Mouse (Mus musculus) kidney, adult 8-10 months (tissue): Measurements from ENCODE around the gene Gdf5.
A peak's percentile ranks its signal among the peaks of the same experiment; 100 is the strongest.

ENCODE experiments used
- DNase-seq, 2 experiments: peaks; one replicate each; pipeline ENCODE4 v3.0.0; 2022

Gene Gdf5

DNA sequence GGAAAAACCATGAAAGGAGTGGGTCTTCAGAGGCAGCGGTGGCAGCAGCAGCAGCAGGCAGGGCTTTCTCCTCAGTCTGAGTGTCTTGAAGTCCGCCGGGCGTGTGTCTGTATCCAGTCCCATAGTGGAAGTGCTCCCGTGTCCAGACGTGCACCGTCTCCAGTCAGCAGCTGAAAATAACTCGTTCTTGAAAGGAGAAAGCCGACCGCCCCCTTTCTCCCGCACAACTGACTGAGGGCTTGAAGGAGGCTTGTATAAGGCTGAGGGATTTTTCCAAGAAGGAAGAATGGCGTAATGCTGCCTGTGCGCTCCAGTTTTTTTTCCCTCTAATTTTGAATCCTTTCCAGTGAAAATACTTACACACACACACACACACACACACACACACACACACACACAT is at the start of gene Gdf5:
TSS of gene Gdf5 (minus strand) at position 244 of the 400 bp plus-strand sequence.
- no peak for DNase-seq

DNA sequence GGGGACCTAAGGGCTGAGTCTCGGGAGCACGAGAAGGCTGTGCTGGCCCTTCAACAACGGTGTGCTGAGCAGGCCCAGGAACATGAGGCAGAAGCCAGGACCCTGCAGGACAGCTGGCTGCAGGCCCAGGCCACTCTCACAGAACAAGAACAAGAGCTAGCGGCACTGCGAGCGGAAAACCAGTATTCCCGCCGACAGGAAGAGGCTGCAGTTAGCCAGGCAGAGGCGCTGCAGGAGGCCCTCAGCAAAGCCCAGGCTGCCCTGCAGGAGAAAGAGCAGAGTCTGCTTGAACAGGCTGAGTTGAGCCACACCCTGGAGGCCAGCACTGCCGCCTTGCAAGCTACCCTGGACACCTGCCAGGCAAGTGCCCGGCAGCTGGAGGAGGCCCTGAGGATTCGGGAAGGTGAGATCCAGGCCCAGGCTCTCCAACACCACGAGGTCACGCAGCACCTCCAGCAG is 46.7 kb upstream of the Gdf5 start:
- peak; percentile 78 to 83 for DNase-seq

DNA sequence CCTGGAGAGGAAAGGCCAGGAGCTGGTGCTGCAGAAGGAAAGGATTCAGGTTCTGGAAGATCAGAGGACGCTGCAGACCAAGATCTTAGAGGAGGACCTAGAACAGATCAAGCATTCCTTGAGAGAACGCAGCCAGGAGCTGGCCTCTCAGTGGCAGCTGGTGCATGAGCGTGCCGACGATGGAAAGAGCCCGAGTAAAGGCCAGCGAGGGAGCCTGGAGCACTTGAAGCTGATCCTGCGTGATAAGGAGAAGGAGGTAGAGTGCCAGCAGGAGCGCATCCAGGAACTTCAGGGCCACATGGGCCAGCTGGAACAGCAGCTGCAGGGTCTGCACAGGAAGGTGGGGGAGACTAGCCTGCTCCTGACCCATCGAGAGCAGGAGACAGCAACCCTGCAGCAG is 46.0 kb upstream of the Gdf5 start:
- DNase-seq: no peak

DNA sequence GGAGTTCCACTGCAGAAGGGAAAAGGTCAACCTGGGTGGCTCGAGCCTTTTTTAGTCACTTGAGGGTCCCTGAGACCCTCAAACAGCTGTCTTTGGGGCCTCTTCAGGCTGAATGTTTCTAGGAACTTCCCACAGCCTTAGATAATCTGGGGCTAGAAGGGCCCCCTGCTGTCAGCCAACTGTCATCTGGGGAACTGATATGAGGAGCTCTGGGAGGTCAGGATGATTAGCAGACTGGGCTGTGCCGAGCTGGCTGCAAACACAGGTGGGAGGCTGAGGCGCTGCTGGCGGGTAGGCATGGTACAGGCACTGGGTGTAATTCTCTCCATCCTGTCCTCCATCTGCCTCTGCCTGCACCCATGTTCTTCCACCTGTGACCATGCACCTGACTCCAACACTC is 43.9 kb upstream of the Gdf5 start:
- DNase-seq: no peak

DNA sequence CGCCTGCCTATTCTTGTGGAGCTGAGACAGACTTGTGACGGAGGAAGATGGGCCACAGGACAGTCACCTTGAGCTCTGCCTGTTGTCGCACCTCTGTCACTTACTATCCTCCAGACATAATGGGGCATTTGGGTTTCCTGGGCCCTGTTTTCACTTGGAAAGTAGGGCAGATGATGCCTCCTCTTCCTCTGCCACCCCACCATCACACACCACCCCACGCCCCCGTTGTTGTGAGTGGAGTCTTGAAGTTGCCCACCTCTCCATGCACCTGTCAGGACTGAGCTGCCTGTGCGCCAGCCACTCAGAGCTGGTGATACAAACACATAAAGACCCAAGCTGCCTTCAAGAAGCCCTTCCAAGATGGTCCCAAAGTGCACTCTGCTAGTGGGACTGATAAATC is 42.0 kb upstream of the Gdf5 start:
- no peak for DNase-seq

DNA sequence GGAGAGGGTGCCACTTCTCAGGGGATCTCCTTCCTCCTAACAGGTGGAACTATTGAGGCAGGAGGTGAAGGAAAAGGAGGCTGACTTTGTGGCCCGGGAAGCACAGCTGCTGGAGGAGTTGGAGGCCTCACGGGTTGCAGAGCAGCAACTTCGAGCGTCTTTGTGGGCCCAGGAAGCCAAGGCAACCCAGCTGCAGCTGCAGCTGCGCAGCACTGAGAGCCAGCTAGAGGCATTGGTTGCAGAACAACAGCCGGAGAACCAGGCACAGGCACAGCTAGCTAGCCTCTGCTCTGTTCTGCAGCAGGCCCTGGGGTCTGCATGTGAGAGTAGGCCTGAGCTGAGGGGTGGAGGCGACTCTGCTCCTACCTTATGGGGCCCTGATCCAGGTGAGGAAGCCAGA is 40.6 kb upstream of the Gdf5 start:
- DNase-seq: no peak

DNA sequence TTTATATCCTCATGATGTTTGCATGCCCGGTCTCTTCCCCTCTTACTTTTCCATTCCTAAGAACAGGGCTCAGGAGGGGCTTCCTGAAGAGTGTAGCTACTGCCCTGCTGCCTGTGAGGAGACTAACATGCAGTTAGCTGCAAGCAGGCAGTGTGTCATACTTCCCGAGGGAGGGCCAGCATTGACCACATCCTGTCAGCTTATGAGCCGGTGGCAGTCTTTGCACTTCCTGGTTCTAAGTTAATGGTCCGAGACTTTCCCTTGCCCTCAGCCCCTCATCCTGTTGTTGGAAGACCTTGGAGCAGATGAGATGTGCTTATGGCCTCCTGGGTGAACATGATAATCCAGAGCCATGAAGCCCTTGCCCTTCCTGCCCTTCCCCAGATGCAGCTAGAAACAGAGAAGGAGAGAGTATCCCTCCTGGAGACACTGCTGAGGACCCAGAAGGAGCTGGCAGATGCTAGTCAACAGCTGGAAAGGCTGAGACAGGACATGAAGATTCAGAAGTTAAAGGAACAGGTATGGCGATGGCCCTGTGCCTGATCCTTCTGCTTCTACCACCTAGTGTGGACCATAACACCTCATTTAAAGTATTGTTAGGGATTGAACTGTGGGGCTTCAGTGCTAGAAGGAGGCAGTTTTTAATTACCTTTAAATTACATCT is 34.3 kb upstream of the Gdf5 start:
- DNase-seq: peak in 1 of 2 experiments; percentile 35

DNA sequence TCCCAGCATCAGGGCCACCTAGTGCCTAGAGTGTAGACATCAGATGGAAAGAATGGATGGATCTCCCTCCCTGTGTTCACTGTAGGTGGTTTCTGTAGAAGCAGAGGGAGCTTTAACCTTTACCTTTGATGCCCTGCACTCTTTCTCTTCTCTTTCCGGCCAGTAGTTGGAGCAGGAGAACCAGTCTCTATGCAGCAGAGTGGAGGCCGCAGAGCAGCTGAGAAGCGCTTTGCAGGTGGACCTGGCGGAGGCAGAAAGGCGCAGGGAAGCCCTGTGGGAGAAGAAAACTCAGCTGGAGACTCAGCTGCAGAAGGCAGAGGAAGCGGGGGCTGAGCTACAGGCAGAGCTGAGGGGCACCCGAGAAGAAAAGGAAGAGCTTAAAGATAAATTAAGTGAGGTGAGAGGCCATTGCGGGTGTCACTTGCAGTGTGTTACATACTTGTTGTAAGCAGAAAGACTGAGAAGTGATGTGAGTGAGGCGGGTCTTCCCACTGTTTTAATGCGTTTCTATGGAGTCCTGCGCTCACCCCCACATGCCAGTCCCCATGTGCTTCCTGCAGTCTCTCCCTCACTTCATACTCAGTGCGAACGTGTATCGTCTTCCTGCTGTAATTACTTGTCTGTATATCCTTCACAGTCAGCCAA is 29.0 kb upstream of the Gdf5 start:
- DNase-seq: no peak

DNA sequence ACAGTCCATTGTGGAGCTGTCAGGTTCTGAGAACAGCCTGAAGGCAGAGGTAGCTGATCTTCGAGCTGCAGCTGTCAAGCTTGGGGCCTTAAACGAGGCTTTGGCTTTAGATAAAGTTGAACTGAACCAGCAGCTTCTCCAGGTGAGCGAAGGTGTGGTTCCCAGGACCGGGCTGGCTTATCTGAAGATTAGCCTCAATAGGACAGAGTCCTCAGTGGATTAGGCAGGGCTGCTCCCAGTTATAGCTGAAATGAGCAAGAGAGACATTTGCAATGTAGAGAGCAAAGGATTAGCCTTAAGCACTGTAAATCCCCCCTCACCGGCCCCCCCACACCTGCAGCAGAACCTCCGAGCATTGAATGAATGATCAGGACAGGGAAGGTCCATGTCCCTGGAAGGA is 28.2 kb upstream of the Gdf5 start:
- no peak for DNase-seq

DNA sequence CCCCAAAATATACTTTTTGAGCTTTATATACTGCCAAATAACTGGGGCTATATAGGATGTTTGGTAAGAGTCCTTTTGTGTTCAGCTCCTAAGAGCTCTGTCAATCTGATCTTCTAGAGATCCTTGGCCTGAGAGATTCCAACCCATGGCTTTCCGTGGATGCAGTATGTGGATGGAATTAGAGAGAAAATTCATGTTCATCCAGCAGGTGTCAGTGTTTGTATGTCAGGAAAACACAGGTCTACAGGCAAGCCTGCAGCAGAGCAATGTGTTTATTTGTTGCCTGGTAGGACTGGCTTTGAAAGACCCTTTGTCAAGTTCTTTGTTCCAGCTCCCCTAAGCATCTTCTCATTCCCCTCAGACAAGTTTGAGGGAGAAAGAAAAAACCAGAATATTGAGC is 17.8 kb upstream of the Gdf5 start:
- DNase-seq: no peak

DNA sequence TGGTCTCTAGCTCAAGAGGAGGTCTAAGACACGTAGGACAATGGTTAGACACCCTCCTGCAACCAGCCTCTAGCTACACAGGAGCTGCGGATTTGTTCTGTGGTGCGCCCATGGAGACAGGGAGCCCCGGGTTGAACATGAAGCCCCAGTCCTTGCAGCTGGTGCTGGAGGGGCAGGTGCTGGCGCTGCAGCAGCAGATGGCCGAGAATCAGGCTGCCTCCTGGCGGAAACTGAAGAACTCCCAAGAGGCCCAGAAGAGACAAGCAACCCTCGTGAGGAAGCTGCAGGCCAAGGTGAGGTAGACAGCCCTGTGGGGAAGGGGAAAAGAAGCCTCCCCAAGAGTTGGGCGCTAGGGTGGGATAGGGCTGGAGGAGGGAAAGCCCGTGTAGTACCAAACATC is 16.7 kb upstream of the Gdf5 start:
- DNase-seq: no peak

DNA sequence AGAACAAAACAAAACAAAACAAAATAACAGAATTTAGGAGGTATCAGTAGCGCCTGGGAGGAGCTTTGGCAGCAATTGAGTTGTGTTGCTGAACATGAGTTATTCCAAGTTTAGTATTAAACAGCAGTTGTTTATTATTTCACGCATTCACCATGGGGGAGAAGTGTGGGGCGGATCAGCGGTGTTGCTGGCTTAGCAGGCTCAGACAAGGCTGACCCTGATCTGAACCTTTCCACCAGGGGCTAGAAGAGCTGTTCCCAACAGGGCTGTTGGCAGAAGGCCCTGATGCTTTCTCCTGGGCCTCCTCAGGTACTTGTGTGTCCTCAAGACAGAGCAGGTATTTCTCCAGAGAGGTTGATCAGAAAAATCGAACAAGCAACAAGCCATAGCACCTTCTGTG is 14.8 kb upstream of the Gdf5 start:
- DNase-seq: peak; percentile 54 to 60

DNA sequence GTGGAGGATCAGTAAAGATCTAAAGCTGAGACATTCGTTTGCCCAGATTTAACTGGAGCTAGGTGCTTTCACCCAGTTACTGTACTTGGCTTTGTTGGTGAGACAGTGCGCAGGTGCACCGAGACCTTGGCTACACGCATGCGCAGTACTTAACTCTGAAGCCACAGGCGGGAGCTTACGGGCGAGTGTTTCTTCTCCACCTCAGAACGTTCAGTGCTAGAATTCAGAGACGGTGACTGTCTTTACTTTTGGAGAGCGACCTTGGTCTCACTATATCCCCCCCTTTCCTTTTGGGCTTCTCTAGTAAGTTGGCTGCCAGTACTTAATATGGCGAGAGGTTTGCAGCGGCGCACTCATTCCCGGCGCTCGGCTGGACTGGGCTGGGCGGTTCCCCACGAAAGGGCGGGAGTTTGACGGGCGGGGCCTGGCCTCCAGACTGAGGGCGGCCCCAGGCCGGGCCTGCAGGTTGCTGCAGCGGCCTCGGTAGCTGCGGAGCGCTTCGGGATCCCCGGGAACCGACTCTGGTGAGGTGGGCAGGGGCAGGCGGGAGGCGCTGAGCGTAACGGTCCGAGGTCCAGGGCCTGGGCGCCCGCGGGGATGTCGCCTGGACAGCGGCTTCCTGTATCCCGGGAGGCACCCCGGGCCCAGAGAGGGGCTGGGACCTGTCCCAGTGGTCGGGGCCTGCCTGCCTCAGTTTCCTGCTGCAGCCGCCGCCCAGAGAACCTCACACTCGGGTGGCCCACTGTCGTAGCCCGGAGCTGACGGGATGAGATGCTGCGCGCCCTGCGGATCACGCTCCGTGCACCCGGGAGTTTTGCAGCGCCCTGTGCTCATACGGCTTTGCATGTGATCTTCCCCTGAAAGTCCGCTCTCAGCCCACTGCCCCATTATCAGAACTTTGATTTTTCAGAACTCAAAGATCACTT is 11.2 kb upstream of the Gdf5 start, which contains the start of gene Cep250:
TSS of gene Cep250 (plus strand) at position 325 of the 926 bp plus-strand sequence.
- DNase-seq: peak; percentile 90

DNA sequence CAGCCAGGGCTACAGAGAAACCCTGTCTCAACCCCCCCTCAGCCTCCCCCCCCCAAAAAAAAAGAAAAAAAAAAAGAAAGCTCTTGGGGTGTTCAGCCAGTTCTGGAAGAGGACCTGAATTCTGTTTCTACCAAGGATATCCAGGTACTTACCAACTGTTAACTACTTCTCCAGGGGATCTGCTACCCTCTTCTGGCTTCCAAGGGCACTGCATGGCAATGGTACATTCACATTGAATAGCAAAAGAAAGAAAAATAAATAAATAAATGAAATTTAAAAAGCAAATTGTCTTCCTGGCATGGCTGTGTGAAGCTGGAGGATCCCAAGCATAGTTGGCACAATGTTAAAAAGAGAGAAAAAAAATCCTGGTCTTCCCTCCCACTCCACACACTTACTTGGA is 6.8 kb upstream of the Gdf5 start:
- DNase-seq: peak; percentile 73 to 87

DNA sequence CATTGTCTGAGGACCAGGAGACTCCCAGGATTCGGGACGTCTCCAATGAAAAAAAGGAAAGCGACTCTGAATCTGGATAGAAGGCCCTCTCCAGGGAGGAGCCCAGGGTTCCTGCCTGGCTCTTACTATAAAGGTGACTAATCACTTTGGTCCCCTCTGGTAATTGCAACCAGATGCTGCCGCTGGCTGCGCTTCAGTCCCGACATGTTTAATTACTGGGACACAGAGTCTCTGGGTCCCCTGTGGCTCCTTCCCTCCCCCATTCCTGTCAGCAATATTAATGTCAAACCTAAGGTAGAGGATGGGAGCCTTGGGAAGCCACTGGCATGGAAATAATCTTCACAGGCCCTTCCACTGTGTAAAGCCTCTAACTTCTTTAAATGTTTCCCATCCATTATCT is 4.2 kb upstream of the Gdf5 start:
- no peak for DNase-seq

DNA sequence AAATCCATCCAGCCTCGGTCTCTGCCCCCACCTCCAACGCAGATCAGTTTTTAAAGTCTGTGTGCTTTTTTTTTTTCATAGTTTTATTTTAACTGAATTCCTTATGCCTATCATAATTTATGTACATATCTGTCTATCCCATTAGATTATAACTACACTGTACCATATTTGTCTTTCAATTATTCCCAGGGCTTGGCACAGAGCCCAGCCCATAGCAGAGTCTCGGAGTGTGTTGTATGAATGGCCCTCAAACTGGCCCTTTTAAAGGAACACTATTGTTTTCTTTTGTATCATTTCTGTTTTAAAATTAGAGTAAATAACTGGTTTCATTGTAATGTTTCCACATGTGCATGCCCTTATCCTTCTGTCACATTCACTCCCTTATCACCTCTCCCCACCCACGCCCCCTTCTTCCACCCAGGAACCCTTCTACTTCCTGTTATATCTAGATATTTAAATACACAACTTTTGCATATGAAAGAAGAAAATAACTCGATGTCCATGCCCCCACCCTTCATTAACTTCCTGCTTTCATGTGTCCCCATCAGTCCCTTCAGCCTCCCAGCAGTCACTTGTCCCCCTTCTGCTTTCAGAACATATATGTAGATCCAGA is 2.3 kb upstream of the Gdf5 start:
- no peak for DNase-seq

DNA sequence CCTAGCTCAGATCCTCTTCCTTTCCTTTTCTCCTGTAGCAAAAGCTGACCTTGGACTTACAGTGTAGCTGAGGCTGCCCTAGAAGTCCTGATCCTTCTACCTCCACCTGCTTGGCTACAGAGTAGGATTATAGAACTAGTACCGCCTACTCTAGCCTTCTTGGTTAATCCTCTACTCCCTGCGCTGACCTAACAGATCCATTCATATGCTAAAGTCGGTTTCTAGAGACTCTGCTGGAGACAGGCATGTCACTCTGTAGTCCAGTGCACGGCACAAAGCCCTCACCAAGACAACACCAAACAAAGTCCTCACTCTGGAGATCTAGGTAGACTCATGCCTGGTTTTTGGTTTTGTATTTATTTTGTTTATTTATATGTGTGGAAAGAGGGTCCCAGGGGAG is 1.3 kb upstream of the Gdf5 start:
- DNase-seq: no peak

DNA sequence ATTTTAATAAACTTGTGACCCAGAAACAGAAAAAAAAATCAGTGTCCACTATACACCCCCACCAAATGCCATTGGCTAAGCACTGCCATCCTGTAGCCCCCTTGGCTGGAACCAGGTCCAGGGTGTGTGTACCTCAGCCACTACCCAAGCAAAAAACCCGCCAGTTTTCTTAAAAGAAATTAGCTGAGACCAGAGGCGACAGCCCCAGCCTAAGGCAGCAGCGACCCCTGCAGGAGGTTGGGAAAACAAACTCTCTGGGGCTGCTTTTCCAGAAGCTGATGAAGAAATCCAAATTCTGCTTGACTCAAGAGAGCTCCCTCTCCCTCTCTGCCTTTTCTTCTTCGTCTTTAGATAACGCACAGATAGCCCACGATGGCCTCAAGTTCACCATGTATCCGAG is 902 bp upstream of the Gdf5 start:
- peak; percentile 30 to 59 for DNase-seq

DNA sequence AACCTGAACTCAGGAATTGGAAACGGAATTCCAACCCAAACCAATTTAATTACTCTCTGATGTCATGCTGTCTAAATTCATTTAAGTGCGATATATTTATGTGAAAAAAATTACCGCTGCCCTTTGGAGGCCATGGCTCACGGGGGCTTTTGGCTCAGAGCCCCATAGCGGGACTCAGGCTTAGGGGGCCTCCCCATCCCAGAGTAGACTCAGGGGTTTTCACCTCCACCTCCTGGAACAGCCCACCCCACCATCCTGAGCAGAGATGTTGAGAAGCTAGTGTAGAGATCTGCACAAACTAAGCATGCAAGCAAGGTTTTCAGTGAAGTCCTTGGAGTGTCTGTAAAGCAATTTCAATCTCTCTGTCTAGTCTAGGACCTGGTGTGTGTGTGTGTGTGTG is 413 bp upstream of the Gdf5 start:
- no peak for DNase-seq

DNA sequence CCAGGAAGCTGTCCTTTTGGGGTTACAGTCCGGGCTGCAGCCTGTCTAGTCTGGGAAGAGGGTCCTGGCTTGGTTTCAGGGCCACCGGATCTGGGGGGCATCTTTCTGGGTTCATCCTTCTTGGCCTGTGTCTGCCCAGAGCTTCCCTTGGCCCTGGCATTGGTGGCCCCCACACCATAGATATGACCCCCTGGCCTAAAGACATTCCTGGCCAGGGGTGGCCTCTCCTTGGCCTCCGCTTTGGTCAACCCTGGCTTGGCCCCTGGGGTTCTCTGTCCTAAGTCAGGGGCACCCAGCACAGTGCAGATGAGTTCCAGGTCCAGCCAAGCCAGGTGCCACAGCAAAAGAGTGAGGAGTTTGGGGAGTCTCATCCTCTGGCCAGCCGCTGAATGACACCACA is 482 bp downstream of the Gdf5 start:
- no peak for DNase-seq

DNA sequence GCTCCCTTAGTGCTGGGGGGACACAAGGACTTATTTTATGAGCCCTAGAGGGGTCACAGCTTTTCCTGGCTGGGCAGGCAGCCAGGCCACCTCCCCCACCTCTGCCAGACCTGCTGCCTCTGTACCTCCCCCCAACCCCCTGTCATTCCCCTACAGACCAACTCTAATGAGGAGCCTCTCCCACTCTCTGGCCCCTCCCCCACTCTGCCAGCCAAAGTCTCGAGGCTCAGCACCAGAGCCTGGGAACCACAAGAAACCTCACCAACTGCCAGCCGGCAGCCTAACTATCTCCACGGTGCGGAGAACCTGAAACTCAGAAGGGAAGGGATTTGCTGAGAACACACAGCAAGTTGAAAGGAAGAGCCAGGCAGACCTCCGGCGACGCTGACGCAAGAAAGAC is 1.7 kb downstream of the Gdf5 start:
- DNase-seq: no peak

DNA sequence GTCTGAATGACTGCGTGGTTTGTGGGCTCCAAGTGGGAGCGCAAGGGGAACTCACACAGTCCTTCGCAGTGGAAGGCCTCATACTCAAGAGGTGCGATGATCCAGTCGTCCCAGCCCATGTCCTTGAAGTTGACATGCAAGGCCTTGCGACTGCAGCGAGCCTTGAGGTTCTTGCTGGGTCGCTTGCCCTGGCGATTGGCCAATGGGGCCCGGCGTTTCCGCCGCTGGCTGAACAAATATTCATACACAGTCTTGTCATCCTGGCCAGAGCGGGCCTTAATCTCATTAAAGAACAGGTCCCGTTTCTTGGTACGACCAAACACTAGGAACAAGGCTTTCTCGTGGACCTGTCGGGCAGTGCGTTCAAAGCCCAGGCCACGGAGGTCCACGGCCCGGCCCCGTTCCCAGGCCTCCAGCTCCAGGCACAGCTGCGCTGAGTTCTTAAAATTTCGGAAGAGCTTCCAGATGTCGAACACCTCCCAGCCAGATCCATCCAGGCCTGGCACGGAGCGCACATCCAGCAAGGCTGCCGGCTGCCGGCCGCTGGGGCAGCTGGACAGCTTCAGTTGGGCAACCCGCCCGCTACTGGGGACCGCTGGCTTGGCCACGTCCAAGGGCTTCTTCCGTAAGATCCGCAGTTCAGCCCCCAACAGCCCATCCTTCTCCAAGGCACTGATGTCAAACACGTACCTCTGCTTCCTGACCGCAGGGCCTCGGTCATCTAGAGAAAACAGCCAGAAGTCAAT is 3.3 kb downstream of the Gdf5 start:
- no peak for DNase-seq

DNA sequence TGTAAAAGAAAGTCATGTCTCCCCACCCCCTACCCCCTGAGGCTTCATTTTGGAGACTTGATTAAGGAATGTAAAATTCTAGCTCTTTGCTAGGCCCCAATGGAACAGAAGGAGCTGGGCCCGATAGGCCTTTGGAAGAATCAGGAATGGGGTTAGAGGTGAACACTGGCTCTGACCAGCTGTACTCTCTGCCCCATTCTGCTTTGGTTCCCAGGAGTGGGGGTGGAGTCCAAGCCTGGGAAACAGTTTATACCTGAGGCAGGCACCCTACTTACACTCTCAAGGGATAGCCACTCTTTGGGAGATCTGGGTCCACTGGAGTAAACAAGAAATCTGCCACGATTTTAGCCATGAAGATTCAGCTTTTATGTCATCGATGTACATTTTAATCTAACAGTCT is 4.5 kb downstream of the Gdf5 start, which contains the start of gene Gm15557:
TSS of gene Gm15557 (plus strand) at position 48 of the 400 bp plus-strand sequence.
- no peak for DNase-seq
